Mouse (Mus musculus): ENCODE measurements around the gene Vps8. TPM values are rescaled to one million over a fixed set of nuclear protein-coding genes. Genes with fewer than 3 reads are reported as not detected.
A peak's percentile ranks its signal among the peaks of the same experiment; 100 is the strongest.

Vps8 gene
- polyA plus RNA-seq, 1 experiment from 2014 or later: 25.5 TPM

GRCm38 (mm10) chr16:21412593-21413047, 10.3 kb upstream of the Vps8 start:
- Histone ChIP-seq H3K9ac (ENCODE audit: low read length) (no peak overlapping the region), H3K36me3 (ENCODE audit: control insufficient read depth, insufficient read depth, low read length) (no peaks in the 10 kb centered on the region), H3K4me2 (ENCODE audit: low read depth, low read length, severe bottlenecking) (no peak overlapping the region), H3K27ac (ENCODE audit: low read depth, low read length) (no peak overlapping the region), H3K4me1 (replicated peaks; ENCODE audit: control insufficient read depth, insufficient read depth, low read length) (no peaks in the 10 kb centered on the region), H3K9me3 (ENCODE audit: control insufficient read depth, low read length) (no peaks in the 10 kb centered on the region), H3K27me3 (ENCODE audit: control insufficient read depth, insufficient read depth, low read length) (no peaks in the 10 kb centered on the region), H3K4me3 (ENCODE audit: low read depth, low read length) (no peak overlapping the region)
- DNase-seq (ENCODE audit: low spot score) (peak; percentile 84), ATAC-seq (replicated peaks; ENCODE audit: low FRiP score) (peak; percentile 64)
- 20% methylated on average over 8 of the region's 8 CpGs for WGBS

- no peaks in the 10 kb centered on the region for H3K9me3 ChIP-seq (ENCODE audit: control insufficient read depth, low read length)
- no peak overlapping the region for H3K4me2 ChIP-seq (ENCODE audit: low read depth, low read length, severe bottlenecking)
- H3K27me3 ChIP-seq (ENCODE audit: control insufficient read depth, insufficient read depth, low read length): no peaks in the 10 kb centered on the region
- 86% methylated on average over 3 of the region's 3 CpGs for WGBS
- no peak overlapping the region for H3K9ac ChIP-seq (ENCODE audit: low read length)
- no peaks in the 10 kb centered on the region for H3K36me3 ChIP-seq (ENCODE audit: control insufficient read depth, insufficient read depth, low read length)
- H3K4me1 ChIP-seq (replicated peaks; ENCODE audit: control insufficient read depth, insufficient read depth, low read length): no peaks in the 10 kb centered on the region
- no peak overlapping the region for H3K27ac ChIP-seq (ENCODE audit: low read depth, low read length)
- H3K4me3 ChIP-seq (ENCODE audit: low read depth, low read length): no peak overlapping the region
- DNase-seq (ENCODE audit: low spot score): no peak
- ATAC-seq (replicated peaks; ENCODE audit: low FRiP score): no peak
Observed at GRCm38 (mm10) chr16:21413819-21414218, 9.1 kb upstream of the Vps8 start.

- Histone ChIP-seq H3K9ac (ENCODE audit: low read length) (no peak overlapping the region), H3K4me3 (ENCODE audit: low read depth, low read length) (no peak overlapping the region), H3K36me3 (ENCODE audit: control insufficient read depth, insufficient read depth, low read length) (no peaks in the 10 kb centered on the region), H3K9me3 (ENCODE audit: control insufficient read depth, low read length) (no peaks in the 10 kb centered on the region), H3K4me1 (replicated peaks; ENCODE audit: control insufficient read depth, insufficient read depth, low read length) (no peaks in the 10 kb centered on the region), H3K27me3 (ENCODE audit: control insufficient read depth, insufficient read depth, low read length) (no peaks in the 10 kb centered on the region), H3K27ac (ENCODE audit: low read depth, low read length) (no peak overlapping the region), H3K4me2 (ENCODE audit: low read depth, low read length, severe bottlenecking) (no peak overlapping the region)
- DNase-seq (ENCODE audit: low spot score) (no peak), ATAC-seq (replicated peaks; ENCODE audit: low FRiP score) (no peak)
- WGBS: 97% methylated on average over 8 of the region's 8 CpGs
Observed at GRCm38 (mm10) chr16:21415128-21415527, 7.8 kb upstream of the Vps8 start.

GRCm38 (mm10) chr16:21418012-21418411, 4.9 kb upstream of the Vps8 start:
- Histone ChIP-seq H3K27me3 (ENCODE audit: control insufficient read depth, insufficient read depth, low read length) (no peaks in the 10 kb centered on the region), H3K9me3 (ENCODE audit: control insufficient read depth, low read length) (no peaks in the 10 kb centered on the region), H3K36me3 (ENCODE audit: control insufficient read depth, insufficient read depth, low read length) (no peaks in the 10 kb centered on the region), H3K9ac (ENCODE audit: low read length) (no peak overlapping the region), H3K4me3 (ENCODE audit: low read depth, low read length) (no peak overlapping the region), H3K4me2 (ENCODE audit: low read depth, low read length, severe bottlenecking) (no peak overlapping the region), H3K27ac (ENCODE audit: low read depth, low read length) (no peak overlapping the region), H3K4me1 (replicated peaks; ENCODE audit: control insufficient read depth, insufficient read depth, low read length) (no peaks in the 10 kb centered on the region)
- 42% methylated on average over 5 of the region's 5 CpGs for WGBS
- ATAC-seq (replicated peaks; ENCODE audit: low FRiP score) (no peak), DNase-seq (ENCODE audit: low spot score) (no peak)

- no peaks in the 10 kb centered on the region for H3K9me3 ChIP-seq (ENCODE audit: control insufficient read depth, low read length)
- DNase-seq (ENCODE audit: low spot score) (no peak), ATAC-seq (replicated peaks; ENCODE audit: low FRiP score) (no peak; the same call in 1 of the 2 replicates)
- peak overlapping the region; percentile 79 for H3K9ac ChIP-seq (ENCODE audit: low read length)
- 0 out of 2 replicates have a peak overlapping the region, but pooled peaks have one; percentile 18 for H3K27ac ChIP-seq (ENCODE audit: low read depth, low read length)
- peak overlapping the region; percentile 82 for H3K4me3 ChIP-seq (ENCODE audit: low read depth, low read length)
- WGBS: 5% methylated on average over 10 of the region's 10 CpGs
- no peaks in the 10 kb centered on the region for H3K4me1 ChIP-seq (replicated peaks; ENCODE audit: control insufficient read depth, insufficient read depth, low read length)
- peak overlapping the region; percentile 94 for H3K4me2 ChIP-seq (ENCODE audit: low read depth, low read length, severe bottlenecking)
- H3K36me3 ChIP-seq (ENCODE audit: control insufficient read depth, insufficient read depth, low read length): no peaks in the 10 kb centered on the region
- no peaks in the 10 kb centered on the region for H3K27me3 ChIP-seq (ENCODE audit: control insufficient read depth, insufficient read depth, low read length)
Observed at GRCm38 (mm10) chr16:21423546-21423910, 610 bp downstream of the Vps8 start.

GRCm38 (mm10) chr16:21428131-21428530, 5.2 kb downstream of the Vps8 start:
- no peak overlapping the region for H3K9ac ChIP-seq (ENCODE audit: low read length)
- ATAC-seq (replicated peaks; ENCODE audit: low FRiP score): no peak
- no peak overlapping the region for H3K4me2 ChIP-seq (ENCODE audit: low read depth, low read length, severe bottlenecking)
- H3K9me3 ChIP-seq (ENCODE audit: control insufficient read depth, low read length): no peaks in the 10 kb centered on the region
- DNase-seq (ENCODE audit: low spot score): no peak
- 91% methylated on average over 5 of the region's 5 CpGs for WGBS
- H3K36me3 ChIP-seq (ENCODE audit: control insufficient read depth, insufficient read depth, low read length): no peaks in the 10 kb centered on the region
- H3K27ac ChIP-seq (ENCODE audit: low read depth, low read length): no peak overlapping the region
- no peaks in the 10 kb centered on the region for H3K27me3 ChIP-seq (ENCODE audit: control insufficient read depth, insufficient read depth, low read length)
- no peaks in the 10 kb centered on the region for H3K4me1 ChIP-seq (replicated peaks; ENCODE audit: control insufficient read depth, insufficient read depth, low read length)
- no peak overlapping the region for H3K4me3 ChIP-seq (ENCODE audit: low read depth, low read length)

DNA sequence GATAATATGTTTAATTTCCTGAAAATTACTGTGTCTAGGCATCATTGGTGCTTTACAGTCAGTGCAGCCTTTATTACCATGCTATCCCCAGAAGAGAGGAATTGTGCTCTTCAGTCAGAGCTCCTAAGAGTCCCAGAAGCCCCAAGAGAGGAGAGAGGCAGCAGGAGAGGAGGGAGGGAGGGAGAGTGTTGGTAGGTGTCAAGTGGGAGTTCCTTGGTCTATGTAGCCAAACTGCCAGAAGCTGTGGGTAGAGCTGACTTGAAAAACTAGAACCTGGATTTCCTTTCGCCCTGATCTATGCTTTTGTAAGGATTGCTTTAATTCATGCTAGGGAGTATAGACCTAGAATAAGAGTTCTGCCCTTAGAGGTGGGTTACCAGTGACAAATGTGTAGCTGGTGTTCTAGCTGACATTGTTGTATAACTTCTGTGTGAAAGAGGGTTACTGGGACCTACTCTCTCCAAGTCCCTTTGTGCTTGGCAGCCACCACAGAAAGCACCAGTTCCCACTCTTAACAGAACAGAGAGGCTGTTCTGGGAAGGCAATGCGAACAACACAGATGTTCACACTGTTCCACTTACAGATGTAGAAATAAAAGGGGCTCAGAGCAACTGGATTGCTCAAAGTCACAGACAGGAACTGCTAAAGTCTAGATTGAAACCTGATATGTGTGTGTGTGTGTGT, 7.6 kb downstream of the Vps8 start:
- ATAC-seq (replicated peaks; ENCODE audit: low FRiP score) (no peak), DNase-seq (ENCODE audit: low spot score) (no peak)
- no peaks in the 10 kb centered on the region for H3K4me1 ChIP-seq (replicated peaks; ENCODE audit: control insufficient read depth, insufficient read depth, low read length)
- H3K36me3 ChIP-seq (ENCODE audit: control insufficient read depth, insufficient read depth, low read length): no peaks in the 10 kb centered on the region
- H3K4me2 ChIP-seq (ENCODE audit: low read depth, low read length, severe bottlenecking): no peak overlapping the region
- no peak overlapping the region for H3K4me3 ChIP-seq (ENCODE audit: low read depth, low read length)
- no peak overlapping the region for H3K9ac ChIP-seq (ENCODE audit: low read length)
- no peak overlapping the region for H3K27ac ChIP-seq (ENCODE audit: low read depth, low read length)
- no peaks in the 10 kb centered on the region for H3K9me3 ChIP-seq (ENCODE audit: control insufficient read depth, low read length)
- WGBS: 93% methylated on average over 2 of the region's 2 CpGs
- no peaks in the 10 kb centered on the region for H3K27me3 ChIP-seq (ENCODE audit: control insufficient read depth, insufficient read depth, low read length)

GRCm38 (mm10) chr16:21431614-21432013, 8.7 kb downstream of the Vps8 start:
- ATAC-seq (replicated peaks; ENCODE audit: low FRiP score) (no peak), DNase-seq (ENCODE audit: low spot score) (no peak)
- 90% methylated on average over 3 of the region's 3 CpGs for WGBS
- H3K4me2 ChIP-seq (ENCODE audit: low read depth, low read length, severe bottlenecking): no peak overlapping the region
- H3K4me1 ChIP-seq (replicated peaks; ENCODE audit: control insufficient read depth, insufficient read depth, low read length): no peaks in the 10 kb centered on the region
- no peak overlapping the region for H3K27ac ChIP-seq (ENCODE audit: low read depth, low read length)
- no peaks in the 10 kb centered on the region for H3K36me3 ChIP-seq (ENCODE audit: control insufficient read depth, insufficient read depth, low read length)
- H3K4me3 ChIP-seq (ENCODE audit: low read depth, low read length): no peak overlapping the region
- no peaks in the 10 kb centered on the region for H3K9me3 ChIP-seq (ENCODE audit: control insufficient read depth, low read length)
- no peaks in the 10 kb centered on the region for H3K27me3 ChIP-seq (ENCODE audit: control insufficient read depth, insufficient read depth, low read length)
- H3K9ac ChIP-seq (ENCODE audit: low read length): no peak overlapping the region

DNA sequence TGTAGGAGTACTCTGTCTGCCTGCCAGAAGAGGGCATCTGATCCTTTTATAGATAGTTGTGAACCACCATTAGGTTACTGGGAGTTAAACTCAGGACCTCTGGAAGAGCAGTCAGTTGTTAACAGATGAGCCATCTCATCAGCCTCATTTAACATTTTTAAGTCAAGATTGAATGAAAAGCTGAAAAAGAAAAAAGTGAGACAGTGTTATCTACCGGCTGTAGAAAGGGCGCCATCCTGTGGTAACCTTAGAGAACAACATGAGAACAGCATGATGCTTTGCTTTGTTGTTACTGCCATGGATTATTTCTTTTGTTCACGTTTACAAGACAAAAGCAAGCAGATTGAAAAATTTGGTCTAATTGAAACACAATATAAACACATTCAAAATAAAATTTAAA, 10.6 kb downstream of the Vps8 start:
- no peaks in the 10 kb centered on the region for H3K9me3 ChIP-seq (ENCODE audit: control insufficient read depth, low read length)
- no peaks in the 10 kb centered on the region for H3K36me3 ChIP-seq (ENCODE audit: control insufficient read depth, insufficient read depth, low read length)
- no peaks in the 10 kb centered on the region for H3K27me3 ChIP-seq (ENCODE audit: control insufficient read depth, insufficient read depth, low read length)
- no peak overlapping the region for H3K9ac ChIP-seq (ENCODE audit: low read length)
- H3K4me1 ChIP-seq (replicated peaks; ENCODE audit: control insufficient read depth, insufficient read depth, low read length): no peaks in the 10 kb centered on the region
- DNase-seq (ENCODE audit: low spot score) (no peak), ATAC-seq (replicated peaks; ENCODE audit: low FRiP score) (no peak)
- H3K4me2 ChIP-seq (ENCODE audit: low read depth, low read length, severe bottlenecking): no peak overlapping the region
- H3K27ac ChIP-seq (ENCODE audit: low read depth, low read length): no peak overlapping the region
- no peak overlapping the region for H3K4me3 ChIP-seq (ENCODE audit: low read depth, low read length)
- WGBS: 40% methylated on average over 3 of the region's 3 CpGs

All from forebrain, embryonic 11.5 days (tissue).